Mouse (Mus musculus) ZHBTc4 (cell line): ENCODE measurements around the gene Egfl6.

Experiments used
- DNase-seq: peaks from one replicate; pipeline ENCODE4 v3.0.0-alpha.2; 2011; ENCODE audit warnings: low read depth, low spot score

The Egfl6 gene

DNA sequence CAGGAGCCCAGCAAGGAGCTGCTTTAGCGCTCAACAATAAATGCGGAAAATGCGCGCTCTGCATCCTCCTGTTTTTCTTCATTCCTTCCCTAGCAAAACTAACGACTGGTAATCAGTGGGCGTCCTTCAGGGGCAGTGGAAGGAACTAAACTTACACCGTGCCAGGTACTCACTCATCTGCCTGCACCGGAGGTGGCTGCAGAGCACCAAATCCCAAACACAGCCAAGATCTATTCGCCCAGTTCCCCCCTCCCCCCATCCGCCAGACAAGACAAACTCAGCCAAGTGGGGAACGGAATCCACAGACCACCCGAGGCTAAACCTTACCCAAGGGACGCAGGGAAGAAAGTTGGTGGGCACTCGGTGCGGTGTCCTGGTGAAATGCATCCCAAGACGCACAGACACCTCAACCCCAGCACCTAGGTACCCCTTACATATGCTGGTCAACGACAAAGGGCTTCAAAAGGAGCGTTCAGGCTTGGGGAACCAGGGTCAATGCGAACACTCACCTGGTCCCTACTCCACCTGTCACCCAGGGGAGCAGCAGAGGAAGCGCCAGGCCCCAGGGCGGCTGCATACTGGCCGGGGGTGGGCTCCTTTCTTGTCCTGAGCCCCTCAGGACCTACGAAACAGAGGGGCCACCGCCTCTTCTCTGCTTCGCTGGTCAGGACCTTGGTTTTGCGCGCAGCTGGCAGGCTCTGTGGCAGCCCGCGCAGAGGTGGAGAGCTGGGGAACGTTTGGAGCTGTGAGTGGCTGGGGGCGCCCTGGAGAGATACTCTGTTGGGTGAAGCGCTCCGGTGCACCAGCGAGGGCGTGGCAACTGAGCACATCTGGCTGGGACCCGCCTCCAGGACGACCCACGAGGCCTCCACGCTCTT lies at the start of gene Egfl6:
Egfl6 (minus strand) TSS at position 774 of the 878 bp plus-strand sequence.
- DNase-seq, result peak; percentile 70

DNA sequence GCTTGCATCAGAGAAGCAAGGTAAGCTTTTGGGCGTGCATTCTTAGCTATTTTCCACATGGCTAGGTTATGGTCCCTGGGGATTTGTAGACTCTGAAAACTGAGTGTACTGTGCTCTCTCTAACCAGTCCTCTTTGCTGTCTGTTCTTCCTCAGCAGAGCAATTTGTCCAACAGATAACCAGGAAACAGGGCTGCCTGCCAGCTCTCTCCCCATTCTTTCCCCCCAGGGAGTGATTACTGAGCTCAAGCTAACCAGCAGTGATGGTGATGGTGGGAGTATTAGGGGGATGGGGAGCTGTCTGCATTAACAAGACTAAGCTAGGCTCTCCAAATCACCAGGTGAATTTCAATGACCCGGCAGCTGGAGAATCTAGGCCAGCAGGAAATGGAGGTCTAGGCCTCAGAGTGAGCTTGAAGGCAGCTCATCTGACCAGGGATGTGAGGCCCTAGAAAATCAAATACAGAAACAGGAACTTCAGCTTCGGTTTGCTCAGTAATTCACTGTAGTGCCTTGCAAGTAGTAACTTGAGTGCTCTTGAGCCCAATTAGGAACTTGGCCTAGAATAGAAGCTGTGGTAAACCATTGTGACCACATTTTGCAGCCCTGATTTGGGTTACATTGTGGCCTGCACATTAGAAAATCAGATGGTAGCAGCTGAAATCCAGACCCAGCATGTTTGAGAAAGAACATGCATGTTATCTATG lies 41.5 kb upstream of the Egfl6 start:
- DNase-seq, result peak; percentile 52

DNA sequence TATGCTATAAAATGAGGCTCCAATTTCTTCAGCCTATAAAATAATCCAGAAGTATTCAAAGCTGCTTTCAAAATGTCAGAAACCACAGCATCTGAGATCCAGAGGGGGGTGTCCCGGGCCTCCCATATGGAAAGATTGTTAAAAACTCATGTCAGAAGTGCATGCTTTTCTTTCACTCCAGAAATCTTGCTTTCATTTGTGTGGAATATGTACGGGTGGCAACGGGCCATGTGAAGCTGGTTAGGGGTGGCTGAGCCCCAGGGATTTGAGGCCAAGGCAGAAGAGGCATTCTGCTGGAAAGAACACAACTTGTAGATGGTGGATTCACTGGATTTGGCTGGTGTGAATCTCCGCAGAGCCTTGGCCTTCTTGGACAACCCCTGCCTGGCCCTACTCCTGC lies 40.7 kb upstream of the Egfl6 start:
- no peak for DNase-seq

DNA sequence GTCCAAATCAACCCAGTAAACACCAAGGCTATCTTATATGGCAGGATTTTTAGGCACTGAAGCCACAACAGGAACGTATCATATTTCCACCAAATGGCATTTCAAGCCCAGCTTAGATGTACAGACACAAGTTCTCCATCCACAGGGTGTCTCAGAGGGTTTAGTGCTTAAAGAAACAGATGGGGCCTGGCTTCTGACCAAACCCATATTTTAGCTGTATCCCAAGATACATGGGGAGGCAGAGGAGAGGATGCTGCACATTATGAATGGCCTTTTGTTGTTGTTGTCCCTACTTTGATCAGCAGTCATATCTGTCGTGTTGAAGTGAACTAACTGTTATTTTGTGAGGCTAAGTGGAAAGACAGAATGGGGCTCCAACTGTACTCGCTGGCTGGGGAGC lies 37.7 kb upstream of the Egfl6 start:
- no peak for DNase-seq

DNA sequence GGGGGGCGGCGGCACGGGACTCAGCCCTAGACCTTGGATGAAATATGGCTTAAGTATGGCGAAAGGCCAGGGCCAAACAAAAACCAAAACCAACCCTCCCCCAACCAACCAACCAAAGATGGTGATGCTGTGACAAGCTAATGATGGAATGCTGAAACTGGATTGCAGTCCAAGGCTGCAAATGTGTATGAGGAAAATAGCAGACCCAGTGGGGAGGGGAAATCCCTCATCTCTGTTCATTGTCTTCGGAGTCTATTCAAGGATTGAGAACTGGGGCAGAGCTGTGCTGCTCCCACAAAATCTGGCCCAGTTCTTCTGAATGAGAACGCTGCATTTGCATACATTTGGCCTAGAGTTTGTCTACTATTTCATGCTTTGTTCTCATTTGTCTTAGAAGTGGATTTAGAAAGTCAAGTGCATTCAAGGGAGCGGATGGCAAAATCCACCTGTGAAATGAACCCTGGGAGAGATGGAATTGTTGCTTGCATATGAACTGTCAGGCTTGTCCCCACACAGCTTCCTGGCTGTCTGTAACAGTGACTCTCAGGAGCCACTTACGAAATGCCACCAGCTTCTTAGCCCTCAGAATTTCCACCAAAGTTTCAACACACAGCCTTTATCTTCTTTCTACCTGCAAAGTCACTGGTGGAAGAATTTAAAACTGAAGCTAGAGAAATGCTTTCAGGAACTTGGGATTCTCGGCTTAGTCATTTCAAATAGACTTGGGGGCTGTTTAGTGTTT lies 36.2 kb upstream of the Egfl6 start:
- DNase-seq, result peak; percentile 77

DNA sequence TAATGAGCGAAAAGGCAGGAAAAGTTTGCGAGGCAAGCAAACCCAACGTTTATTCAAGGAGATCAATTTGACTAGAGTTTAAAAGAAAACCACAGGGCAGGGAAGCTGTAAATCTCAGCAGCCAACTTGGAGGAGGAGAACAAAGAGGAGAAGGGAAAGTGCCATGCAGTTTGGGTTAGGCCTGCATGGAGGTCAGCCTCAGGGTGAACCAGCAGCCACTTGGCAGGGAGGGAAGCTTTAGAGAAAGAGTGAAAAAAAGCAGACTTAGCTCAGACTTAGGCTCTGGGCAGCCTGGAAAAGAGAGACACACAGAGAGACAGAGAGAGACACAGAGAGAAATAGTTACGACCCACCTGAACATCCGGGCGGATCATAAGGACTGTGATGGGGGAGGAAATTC lies 35.4 kb upstream of the Egfl6 start:
- no peak for DNase-seq

DNA sequence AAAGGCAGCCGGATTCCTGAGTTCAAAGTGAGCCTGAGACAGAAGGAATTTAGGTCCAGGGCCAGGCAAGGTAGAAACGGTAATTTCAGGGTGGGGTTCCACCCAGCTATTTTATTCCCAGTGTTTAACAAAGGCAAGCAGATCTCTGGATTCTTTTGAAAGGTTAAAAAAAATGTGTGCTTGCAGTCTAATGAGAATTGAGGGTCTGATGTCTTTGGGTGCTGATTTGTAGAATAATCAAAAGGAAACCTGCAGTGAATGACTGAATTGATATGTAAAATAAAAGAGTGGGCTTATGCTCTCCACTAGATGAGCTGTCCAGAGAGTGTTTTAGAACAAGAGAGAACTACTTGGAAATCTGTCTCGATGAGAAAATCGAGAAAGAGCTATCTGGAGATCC lies 33.6 kb upstream of the Egfl6 start:
- peak; percentile 89 for DNase-seq

DNA sequence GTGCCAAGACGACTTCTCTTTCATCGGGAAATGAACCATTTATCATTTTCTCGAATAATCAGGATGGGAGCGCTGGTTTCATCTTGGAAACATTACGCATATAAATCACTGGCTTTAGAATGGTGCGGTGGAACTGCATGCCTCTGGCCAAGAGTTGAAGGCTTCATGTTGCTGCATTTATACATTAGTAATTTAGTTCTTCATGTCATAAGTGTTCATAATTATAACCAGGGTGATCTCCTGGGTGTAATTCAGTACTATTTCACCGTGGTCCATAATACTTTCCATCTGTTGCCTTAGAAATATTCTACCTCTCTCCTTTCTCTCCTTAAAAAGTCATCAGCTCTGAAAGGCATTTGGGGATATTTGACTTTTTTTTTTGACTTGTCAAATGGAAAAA lies 29.7 kb upstream of the Egfl6 start:
- DNase-seq, result no peak

DNA sequence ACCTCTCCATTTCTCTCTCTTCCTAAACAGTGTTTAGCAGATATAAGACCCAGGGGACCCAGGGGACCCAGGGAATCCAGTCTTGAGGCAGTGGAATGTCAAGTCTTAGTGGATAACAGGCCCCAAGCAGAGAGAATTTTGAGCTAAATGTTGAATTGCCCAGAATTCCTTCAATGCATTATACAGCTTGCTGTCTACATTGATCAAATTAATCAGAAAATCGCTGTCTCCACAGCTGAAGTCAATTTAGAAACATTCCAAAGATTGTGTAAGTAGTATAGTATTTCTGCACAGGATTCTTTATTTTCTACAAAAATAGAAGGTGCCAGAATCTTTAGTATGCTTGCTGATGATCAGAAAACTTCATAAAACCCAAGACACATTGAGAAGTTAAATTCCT lies 9.4 kb downstream of the Egfl6 start:
- no peak for DNase-seq

DNA sequence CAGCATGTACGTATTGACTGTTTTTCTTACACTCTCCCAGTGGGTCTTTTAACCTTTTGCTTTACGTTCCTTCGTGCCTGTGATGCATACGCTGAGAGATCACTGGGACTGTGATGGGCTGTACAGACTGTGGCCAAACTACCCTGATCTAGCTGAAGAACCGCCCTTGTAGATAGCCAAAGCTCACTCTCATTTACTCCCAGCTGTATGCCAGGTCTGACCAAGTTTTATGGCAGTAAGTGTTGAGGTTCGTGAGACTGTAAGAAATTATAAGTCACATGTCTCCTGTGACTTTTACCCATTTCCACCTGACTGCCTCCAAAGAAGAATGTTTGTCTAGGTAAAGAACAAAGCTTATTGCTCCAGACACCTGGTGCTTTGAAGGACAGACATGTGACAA lies 19.5 kb downstream of the Egfl6 start:
- no peak for DNase-seq

DNA sequence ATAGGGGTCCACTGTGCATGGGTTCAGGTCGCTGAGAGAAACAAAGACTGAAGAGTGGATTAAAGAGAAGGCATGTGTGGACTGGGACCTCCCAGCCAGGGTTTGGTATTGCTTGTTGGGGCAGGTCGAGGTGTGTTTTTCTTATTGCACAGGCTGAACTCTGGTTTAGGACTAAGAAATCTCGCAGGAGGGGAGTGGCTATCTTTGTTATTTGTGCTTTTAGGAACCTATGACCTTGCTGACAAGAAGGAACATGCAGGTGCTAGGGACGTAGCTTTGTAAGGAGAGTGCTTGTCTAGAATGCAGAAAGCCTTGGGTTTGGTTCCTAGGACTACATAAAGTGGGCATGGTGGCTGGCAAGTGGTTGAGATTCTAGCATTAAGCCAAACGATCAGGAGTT lies 20.1 kb downstream of the Egfl6 start:
- DNase-seq, result peak; percentile 9

DNA sequence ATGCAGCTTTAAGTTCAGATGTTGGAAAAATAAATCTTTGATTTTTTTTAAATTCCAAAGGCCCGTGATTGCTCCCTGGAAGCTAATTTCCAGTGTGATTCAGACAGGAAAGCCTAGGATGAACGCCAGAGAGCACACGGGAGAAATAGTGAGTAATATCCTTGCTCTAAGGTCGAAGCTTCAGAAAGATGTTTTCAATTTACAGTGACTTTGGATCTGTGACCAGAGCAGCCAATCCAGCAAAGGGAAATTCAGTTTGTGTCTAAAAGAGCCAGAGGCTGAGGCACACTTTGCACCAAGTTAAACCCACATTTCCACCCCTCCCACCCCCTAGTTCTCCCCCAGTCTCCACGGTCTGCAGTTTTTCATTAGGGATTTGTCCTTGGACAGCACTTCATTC lies 20.6 kb downstream of the Egfl6 start:
- DNase-seq, result no peak

DNA sequence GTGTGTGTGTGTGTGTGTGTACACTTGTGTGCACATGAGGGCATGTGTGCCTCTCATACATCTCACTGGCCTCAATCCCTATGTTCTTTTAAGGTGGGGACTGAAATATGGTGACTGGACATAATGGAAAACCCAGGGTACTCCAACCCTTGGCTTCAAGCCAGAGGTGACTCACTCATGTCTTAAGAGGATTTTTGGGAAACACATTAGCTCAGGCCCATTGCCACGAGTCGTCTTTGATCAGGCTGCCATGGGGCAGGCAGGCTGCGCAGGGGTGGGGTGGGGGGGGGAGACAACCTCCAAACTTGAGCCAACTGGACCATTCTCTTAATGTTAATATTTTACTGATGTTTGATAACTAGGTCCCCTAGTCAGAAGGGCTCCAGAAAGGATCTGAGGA lies 26.2 kb downstream of the Egfl6 start:
- DNase-seq, result no peak

DNA sequence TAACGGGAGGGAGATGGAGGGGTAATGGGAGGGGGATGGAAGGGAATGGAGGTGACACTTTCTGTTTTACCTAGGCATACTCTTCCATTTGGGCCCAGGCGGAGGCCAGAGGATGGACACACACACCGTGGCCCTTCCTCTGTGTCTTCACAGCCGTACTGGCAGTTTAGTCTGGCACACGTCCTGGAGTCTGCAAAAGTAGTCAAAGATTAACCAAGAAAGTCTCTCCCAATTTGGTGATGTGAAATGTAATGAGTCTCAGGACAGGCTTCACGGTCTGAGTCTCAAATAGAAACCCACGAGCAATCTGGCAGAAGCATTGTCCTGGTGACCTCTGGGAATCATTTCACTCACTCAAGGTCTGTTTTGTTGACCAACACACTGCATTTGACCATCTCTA lies 33.2 kb downstream of the Egfl6 start:
- DNase-seq, result no peak

DNA sequence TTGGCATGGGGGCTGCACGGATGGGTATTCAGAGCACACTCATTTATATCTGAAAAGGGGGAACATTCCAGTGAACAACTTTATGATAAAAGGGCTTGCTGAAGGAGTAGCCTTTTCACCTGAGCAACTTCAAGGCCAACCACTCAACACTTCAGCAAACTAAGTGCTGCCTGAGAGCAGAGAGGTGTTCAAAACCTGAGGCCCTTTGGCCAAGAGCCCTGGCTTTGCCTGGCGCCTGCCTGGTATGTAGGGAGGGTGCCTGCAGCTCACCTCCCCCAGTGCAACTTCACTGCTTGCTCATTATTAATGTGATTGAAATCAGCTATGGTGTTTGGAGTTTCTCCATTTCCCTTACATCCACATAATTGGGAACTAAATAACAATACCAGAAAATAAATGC lies 39.0 kb downstream of the Egfl6 start:
- DNase-seq, result no peak

DNA sequence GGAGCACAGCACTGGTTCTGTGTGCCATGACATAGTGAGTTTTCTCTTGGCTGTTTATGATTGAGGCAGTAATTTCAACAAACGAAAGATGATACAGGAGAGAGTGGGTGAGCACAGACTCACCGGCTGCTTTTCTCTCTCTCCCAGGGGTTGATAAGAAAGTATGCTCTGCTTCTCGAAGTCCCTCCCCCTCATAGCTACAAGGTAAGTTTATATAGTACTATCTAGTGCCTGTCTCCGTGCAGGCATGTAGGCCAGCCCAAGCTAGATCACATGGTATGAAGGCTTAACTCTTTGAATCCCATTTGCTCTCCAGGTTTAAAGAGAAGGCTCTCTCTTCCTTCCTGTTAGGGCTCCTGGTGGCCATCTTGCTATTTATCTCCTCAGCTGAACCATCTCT lies 50.4 kb downstream of the Egfl6 start:
- DNase-seq, result peak; percentile 29

DNA sequence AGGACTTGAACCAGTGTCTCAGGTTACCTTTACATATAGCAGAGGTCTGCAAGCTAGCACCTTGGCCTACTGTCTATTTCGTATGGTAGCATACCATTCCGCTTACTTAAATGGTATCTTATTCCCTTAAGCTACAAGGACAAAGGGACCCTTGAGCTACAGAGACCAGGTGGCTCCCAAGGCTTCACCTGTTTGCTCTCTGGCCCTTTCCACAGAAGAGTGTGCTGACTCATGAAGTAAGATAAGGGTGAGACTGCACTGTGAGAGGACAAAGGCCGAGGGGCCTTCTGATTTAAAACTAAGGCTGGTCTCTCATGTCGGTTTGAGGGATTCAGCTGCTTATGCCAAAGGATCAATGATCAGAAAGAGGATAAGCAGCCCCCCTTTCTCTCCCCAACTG lies 52.1 kb downstream of the Egfl6 start:
- no peak for DNase-seq

DNA sequence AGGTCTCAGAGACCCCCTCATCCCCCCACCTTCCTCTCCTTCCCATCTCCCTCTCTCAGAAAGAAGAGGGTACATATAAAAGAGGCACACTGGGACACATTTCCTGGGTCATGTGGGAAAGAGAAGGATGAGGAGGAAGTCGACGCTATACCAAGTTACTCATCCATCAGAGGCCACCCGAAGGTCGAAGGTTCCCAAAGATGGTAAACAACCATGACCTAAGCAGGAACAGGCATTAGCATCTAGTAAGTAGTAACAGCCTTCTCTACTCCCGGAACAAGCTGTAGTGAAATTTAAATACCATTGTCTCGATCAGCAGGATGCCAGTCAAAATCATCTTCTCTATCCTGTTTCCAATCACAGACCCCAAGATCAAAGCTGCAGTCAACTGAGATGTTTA lies 53.8 kb downstream of the Egfl6 start:
- peak; percentile 76 for DNase-seq

DNA sequence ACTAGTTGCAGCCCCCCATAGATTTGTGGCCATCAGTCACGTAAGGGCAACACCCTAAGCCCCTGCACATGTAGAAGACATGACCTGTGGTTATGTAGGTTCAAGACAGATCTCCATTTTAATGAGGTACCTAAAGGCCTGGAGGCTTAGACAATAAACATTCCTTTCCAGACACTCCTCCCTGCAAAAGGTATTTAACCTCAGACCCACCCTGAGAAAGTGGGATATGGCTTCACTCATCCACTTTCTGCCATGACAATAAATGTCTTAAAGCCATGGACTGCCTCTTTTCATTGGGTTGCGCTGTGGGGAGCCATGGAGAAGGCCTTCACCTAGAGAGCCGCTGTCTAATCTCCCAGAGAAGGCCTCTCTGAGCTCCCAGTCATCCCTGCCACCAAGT lies 57.4 kb downstream of the Egfl6 start:
- DNase-seq, result peak; percentile 56

DNA sequence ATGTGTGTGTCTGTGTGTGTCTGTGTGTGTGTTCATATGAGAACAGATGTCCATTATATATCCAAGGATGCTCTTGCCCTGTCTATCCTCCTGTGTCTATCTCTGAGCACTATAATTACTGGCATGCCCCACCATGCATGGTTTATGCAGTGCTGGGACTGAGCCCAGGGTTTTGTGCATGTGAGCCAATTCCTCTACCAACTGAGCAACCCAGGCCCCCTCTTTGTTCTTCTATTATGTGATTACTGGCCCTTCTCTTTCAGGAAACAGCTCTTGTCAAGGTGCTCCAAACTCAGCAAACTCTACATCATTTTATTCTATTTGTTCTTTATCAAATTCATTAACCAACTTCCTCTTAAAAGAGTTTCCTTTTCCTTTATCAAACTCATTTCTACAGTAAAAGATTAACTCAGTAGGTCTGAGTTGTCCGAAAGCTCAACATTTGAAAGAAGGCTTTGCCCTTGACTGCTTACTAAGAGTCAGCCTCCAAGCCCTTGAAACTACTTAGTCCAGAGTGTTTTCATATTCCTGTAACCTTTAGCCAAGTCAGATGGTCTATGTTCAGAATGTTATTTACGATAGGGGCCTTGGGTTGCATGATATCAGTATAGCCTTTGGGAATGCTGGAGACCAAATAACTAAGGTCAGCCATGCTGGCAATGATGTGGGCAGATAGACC lies 59.7 kb downstream of the Egfl6 start:
- DNase-seq, result no peak

DNA sequence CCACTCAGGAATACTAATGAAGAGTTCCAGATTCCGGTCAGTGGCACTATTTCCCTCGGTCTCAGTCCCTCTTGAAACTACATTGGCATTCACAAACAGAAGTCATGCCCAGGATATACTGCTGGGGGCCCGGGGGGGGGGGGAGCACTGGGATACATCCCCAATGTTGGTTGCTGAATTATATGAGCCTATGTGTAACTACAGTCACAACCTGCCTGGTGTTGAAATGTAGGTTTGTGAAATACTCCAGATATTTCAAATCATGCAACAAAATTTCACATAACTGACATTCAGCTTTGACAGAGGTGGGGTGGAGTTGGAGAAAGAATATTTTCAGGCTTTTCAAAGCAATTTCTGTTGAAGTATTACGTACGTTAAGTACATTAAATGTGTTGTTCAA lies 64.7 kb downstream of the Egfl6 start:
- DNase-seq, result no peak

DNA sequence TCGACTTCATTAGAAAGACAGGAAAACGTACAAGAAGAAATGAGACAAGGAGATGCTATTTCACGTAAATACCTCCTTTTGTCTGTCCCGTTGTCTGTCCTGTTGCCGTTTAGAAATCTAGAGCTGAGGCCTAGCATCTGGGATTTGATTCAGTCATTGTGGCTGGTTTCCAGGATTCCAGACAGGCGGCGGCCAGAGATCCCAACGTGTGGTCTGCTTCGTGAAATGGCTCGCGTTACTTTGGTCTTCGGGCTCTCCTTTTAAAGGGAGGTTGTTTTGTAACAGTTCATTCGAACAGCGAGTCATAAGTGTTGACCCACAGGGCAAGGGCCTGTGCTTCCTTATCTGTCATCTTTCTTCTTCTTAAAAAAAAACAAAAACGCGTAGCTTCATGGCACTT lies 67.2 kb downstream of the Egfl6 start, which contains the start of gene Tceanc:
Tceanc (minus strand) TSS at position 223 of the 400 bp plus-strand sequence.
- no peak for DNase-seq
